Mouse (Mus musculus) MEL (cell line): Measurements from ENCODE around the gene Map1lc3a. TPM values are rescaled to one million over a fixed set of nuclear protein-coding genes. Genes with fewer than 3 reads are reported as not detected.

ENCODE experiments used
- DNase-seq: peaks from one replicate; pipeline ENCODE4 v3.0.0; 2011; ENCODE audit warnings: low read depth, low spot score
- H3K27ac ChIP-seq: 2 replicates; pipeline ENCODE4 v1.5.1; 2012; ENCODE audit warnings: low read depth, mild to moderate bottlenecking, control low read depth, low read length, moderate library complexity; ENCODE audit not compliant: control insufficient read depth
- H3K27me3 ChIP-seq, 2 experiments: fragments of 150-350 bp in 1 of 2; sonication (generic) in 1 of 2; 2 replicates each; pipeline ENCODE4 v1.6.1; 2012; ENCODE audit warnings: low read length in 2 of 2, mild to moderate bottlenecking in 2 of 2, improper control_type of control experiment in 1 of 2, moderate library complexity in 1 of 2; ENCODE audit not compliant: insufficient read depth in 2 of 2, control insufficient read depth in 1 of 2
- H3K36me3 ChIP-seq, 2 experiments: 2 replicates each; pipeline ENCODE4 v1.6.1; 2012 to 2014; ENCODE audit warnings: low read length in 2 of 2, improper control_type of control experiment in 1 of 2, inconsistent platforms in 1 of 2, mild to moderate bottlenecking in 1 of 2; ENCODE audit not compliant: insufficient read depth in 2 of 2, control insufficient read depth in 1 of 2
- H3K4me1 ChIP-seq, 2 experiments: fragments of 150-350 bp in 1 of 2; sonication (generic) in 1 of 2; 2 replicates each; pipeline ENCODE4 v1.6.1; 2012; ENCODE audit warnings: low read length in 2 of 2, improper control_type of control experiment in 1 of 2, mild to moderate bottlenecking in 1 of 2; ENCODE audit not compliant: insufficient read depth in 2 of 2, control insufficient read depth in 1 of 2
- H3K4me3 ChIP-seq, 2 experiments: fragments of 150-350 bp in 1 of 2; sonication (generic) in 1 of 2; 2 replicates each; pipeline ENCODE4 v1.5.1; 2012; ENCODE audit warnings: low read depth in 2 of 2, low read length in 2 of 2, mild to moderate bottlenecking in 2 of 2, moderate library complexity in 2 of 2, control low read depth in 1 of 2, improper control_type of control experiment in 1 of 2; ENCODE audit not compliant: control insufficient read depth in 1 of 2, insufficient read depth in 1 of 2
- H3K79me2 ChIP-seq: 2 replicates; pipeline ENCODE4 v1.6.1; 2012; ENCODE audit warnings: mild to moderate bottlenecking, low read length, moderate library complexity; ENCODE audit not compliant: control insufficient read depth, poor library complexity, insufficient read depth
- H3K9ac ChIP-seq: 2 replicates; pipeline ENCODE4 v1.6.1; 2012; ENCODE audit warnings: low read depth, mild to moderate bottlenecking, control low read depth, low read length, moderate library complexity; ENCODE audit not compliant: control insufficient read depth, poor library complexity, severe bottlenecking
- H3K9me3 ChIP-seq: fragments of 150-350 bp; sonication (generic); replicated peaks from 2 replicates; pipeline ENCODE4 v1.6.1; 2012; ENCODE audit warnings: mild to moderate bottlenecking, low read length, improper control_type of control experiment, moderate library complexity; ENCODE audit not compliant: insufficient read depth
- CHD2 ChIP-seq: IDR thresholded peaks from 2 replicates; pipeline ENCODE4 v1.6.1; 2011; ENCODE audit warnings: low read length, improper control_type of control experiment
- E2F4 ChIP-seq: IDR thresholded peaks from 2 replicates; pipeline ENCODE4 v1.6.1; 2011; ENCODE audit warnings: low read depth, low read length, improper control_type of control experiment, borderline replicate concordance
- GATA1 ChIP-seq: IDR thresholded peaks from 2 replicates; pipeline ENCODE4 v1.6.1; 2011; ENCODE audit warnings: low read depth, low read length, improper control_type of control experiment
- NELFE ChIP-seq: IDR thresholded peaks from 2 replicates; pipeline ENCODE4 v1.6.1; 2011; ENCODE audit warnings: low read depth, low read length, improper control_type of control experiment
- POLR2A ChIP-seq, 2 experiments: IDR thresholded peaks; 2 replicates each; pipeline ENCODE4 v1.6.1; 2011 to 2012; ENCODE audit warnings: low read length in 2 of 2, mild to moderate bottlenecking in 2 of 2, control low read depth in 1 of 2, improper control_type of control experiment in 1 of 2, low read depth in 1 of 2, moderate library complexity in 1 of 2; ENCODE audit not compliant: control insufficient read depth in 1 of 2, insufficient read depth in 1 of 2, poor library complexity in 1 of 2
- polyA plus RNA-seq, 2 experiments: library from polyadenylated mRNA; stranded (reverse) in 1 of 2; unstranded in 1 of 2; fragments of >175 nt in 1 of 2; fragments of >200 nt in 1 of 2; gene quantifications; 2 replicates each; pipeline versions ENCODE4 v1.2.1 to v1.2.4; 2012; ENCODE audit warnings: low replicate concordance in 2 of 2, low read depth in 1 of 2; ENCODE audit not compliant: insufficient read length in 2 of 2, insufficient read depth in 1 of 2, missing spikeins in 1 of 2
- total RNA-seq: library from RNA; depleted of rRNA; stranded (reverse); fragments of 300-350 nt; gene quantifications from 2 replicates; pipeline ENCODE4 v1.2.3, GENCODE M21; 2012; rRNA removed

Gene Map1lc3a
- total and polyA plus RNA-seq, 3 experiments = 11.4 to 12.4 TPM; not detected in 1

GRCm38 (mm10) chr2:155326001-155326400 lies 49.9 kb downstream of the Map1lc3a start:
- peaks cover 0 to 6% of the 10 kb centered on the region in 2 experiments; a peak in 2 of 4 replicates for H3K36me3 ChIP-seq
- DNase-seq = no peak
- no peak for TF ChIP-seq GATA1
- TF ChIP-seq POLR2A (IDR thresholded peaks at IDR 0.05; ENCODE audit: control insufficient read depth in 1 of 2, insufficient read depth in 1 of 2, low read depth in 1 of 2, low read length in 2 of 2, poor library complexity in 1 of 2) = no peak
- no peak for TF ChIP-seq CHD2
- no peak for TF ChIP-seq E2F4
- no peak for TF ChIP-seq NELFE
- TF ChIP-seq, all 39 proteins: peak for 0

More at GRCm38 (mm10) chr2:155326001-155326400, 49.9 kb downstream of the Map1lc3a start:
- Histone ChIP-seq H3K79me2 (no peaks in the 10 kb centered on the region), H3K4me3 (no peak overlapping the region), H3K4me1 (no peaks in the 10 kb centered on the region), H3K9me3 (no peaks in the 10 kb centered on the region), H3K27me3 (no peaks in the 10 kb centered on the region), H3K9ac (no peak overlapping the region), H3K27ac (no peak overlapping the region)

Other genes with a start within 250 kb of the Map1lc3a start
- 255 and 325 TPM in 2 replicates for gene Ahcy, start 201.8 kb upstream of the Map1lc3a start, total RNA-seq
- 1,000 to 10,000 TPM in 1 of 2 experiments, 100 to 1,000 TPM in 1; 364 to 5,082 TPM for gene Ahcy, start 201.8 kb upstream of the Map1lc3a start, polyA plus RNA-seq
- gene Itch, start 142.8 kb upstream of the Map1lc3a start, total RNA-seq = 18.1 and 18.3 TPM in 2 replicates
- 10 to 100 TPM; 15.2 to 53.6 TPM for gene Itch, start 142.8 kb upstream of the Map1lc3a start, polyA plus RNA-seq
- gene Dynlrb1, start 39.8 kb upstream of the Map1lc3a start, total RNA-seq = 175 and 193 TPM in 2 replicates
- gene Dynlrb1, start 39.8 kb upstream of the Map1lc3a start, polyA plus RNA-seq = 100 to 1,000 TPM in 1 of 2 experiments, not detected in 1; 329 TPM
- 27.7 and 30.1 TPM in 2 replicates for gene Pigu, start 81.1 kb downstream of the Map1lc3a start, total RNA-seq
- 10 to 100 TPM in 1 of 2 experiments, not detected in 1; 59.0 TPM for gene Pigu, start 81.1 kb downstream of the Map1lc3a start, polyA plus RNA-seq
- 1.7 and 2.7 TPM in 2 replicates for gene Trp53inp2, start 104.8 kb downstream of the Map1lc3a start, total RNA-seq
- 1 to 10 TPM in 1 of 2 experiments, not detected in 1; 7.0 TPM for gene Trp53inp2, start 104.8 kb downstream of the Map1lc3a start, polyA plus RNA-seq
- 4.0 and 5.2 TPM in 2 replicates for gene Ncoa6, start 197.6 kb downstream of the Map1lc3a start, total RNA-seq
- 10 to 100 TPM in 1 of 2 experiments, not detected in 1; 29.7 TPM for gene Ncoa6, start 197.6 kb downstream of the Map1lc3a start, polyA plus RNA-seq
- 2.9 and 5.4 TPM in 2 replicates for gene Acss2, start 241.7 kb downstream of the Map1lc3a start, total RNA-seq
- 10 to 100 TPM in 1 of 2 experiments, not detected in 1; 11.0 TPM for gene Acss2, start 241.7 kb downstream of the Map1lc3a start, polyA plus RNA-seq
- 1.3 and 1.8 TPM in 2 replicates for gene Ggt7, start 241.9 kb downstream of the Map1lc3a start, total RNA-seq
- gene Ggt7, start 241.9 kb downstream of the Map1lc3a start, polyA plus RNA-seq = 1 to 10 TPM in 1 of 2 experiments, not detected in 1; 2.1 TPM